Mouse (Mus musculus): Measurements from ENCODE around the gene Sebox. TPM values are rescaled to one million over a fixed set of nuclear protein-coding genes. Genes with fewer than 3 reads are reported as not detected.

Gene Sebox
- not detected for total RNA-seq (2021)
- long read RNA-seq, experiment 1, result 0 reads
- long read RNA-seq, experiment 2, result 0 reads

GRCm38 (mm10) chr11:78502909-78503650 is at the start of gene Sebox:
TSS of gene Sebox (plus strand) at chr11:78503447.
- no peak for DNase-seq
- intact Hi-C loops (cut with DNase I; ENCODE audit: low total_unique reads), result no loop called here

- intact Hi-C loops (cut with DNase I; ENCODE audit: low total_unique reads), result no loop called here
Observed at GRCm38 (mm10) chr11:78453675-78454074, 49.6 kb upstream of the Sebox start.

GRCm38 (mm10) chr11:78454276-78454675 is 49.0 kb upstream of the Sebox start:
- intact Hi-C loops (cut with DNase I; ENCODE audit: low total_unique reads), result no loop called here
- no peak for DNase-seq

More at GRCm38 (mm10) chr11:78453675-78454074, 49.6 kb upstream of the Sebox start:
- DNase-seq, result peak; percentile 62

- intact Hi-C loops (cut with DNase I; ENCODE audit: low total_unique reads), result no loop called here
- DNase-seq, result no peak
Observed at GRCm38 (mm10) chr11:78455308-78455707, 47.9 kb upstream of the Sebox start.

- intact Hi-C loops (cut with DNase I; ENCODE audit: low total_unique reads), result no loop called here
- DNase-seq, result no peak
Observed at GRCm38 (mm10) chr11:78458740-78459139, 44.5 kb upstream of the Sebox start.

- no peak for DNase-seq
- intact Hi-C loops (cut with DNase I; ENCODE audit: low total_unique reads), result no loop called here
Observed at GRCm38 (mm10) chr11:78461894-78462293, 41.4 kb upstream of the Sebox start.

- DNase-seq, result no peak
- intact Hi-C loops (cut with DNase I; ENCODE audit: low total_unique reads), result no loop called here
Observed at GRCm38 (mm10) chr11:78462669-78463068, 40.6 kb upstream of the Sebox start.

- intact Hi-C loops (cut with DNase I; ENCODE audit: low total_unique reads), result no loop called here
- DNase-seq, result no peak
Observed at GRCm38 (mm10) chr11:78463286-78464036, 39.8 kb upstream of the Sebox start.

- intact Hi-C loops (cut with DNase I; ENCODE audit: low total_unique reads), result no loop called here
- DNase-seq, result no peak
Observed at GRCm38 (mm10) chr11:78465116-78465515, 38.1 kb upstream of the Sebox start.

- intact Hi-C loops (cut with DNase I; ENCODE audit: low total_unique reads), result no loop called here
- peak; percentile 92 for DNase-seq
Observed at GRCm38 (mm10) chr11:78465568-78466180, 37.6 kb upstream of the Sebox start, which contains the start of gene Slc46a1. TSS of gene Slc46a1 (plus strand) at chr11:78465697.

- intact Hi-C loops (cut with DNase I; ENCODE audit: low total_unique reads), result no loop called here
- DNase-seq, result no peak
Observed at GRCm38 (mm10) chr11:78466242-78466912, 36.9 kb upstream of the Sebox start.

- DNase-seq, result no peak
- intact Hi-C loops (cut with DNase I; ENCODE audit: low total_unique reads), result no loop called here
Observed at GRCm38 (mm10) chr11:78467515-78467914, 35.7 kb upstream of the Sebox start.

- no peak for DNase-seq
- intact Hi-C loops (cut with DNase I; ENCODE audit: low total_unique reads), result no loop called here
Observed at GRCm38 (mm10) chr11:78467932-78468331, 35.3 kb upstream of the Sebox start.

GRCm38 (mm10) chr11:78471326-78472103 is 31.7 kb upstream of the Sebox start:
- no peak for DNase-seq
- intact Hi-C loops (cut with DNase I; ENCODE audit: low total_unique reads), result no loop called here

- intact Hi-C loops (cut with DNase I; ENCODE audit: low total_unique reads), result no loop called here
- no peak for DNase-seq
Observed at GRCm38 (mm10) chr11:78475289-78475688, 28.0 kb upstream of the Sebox start.

GRCm38 (mm10) chr11:78483639-78484038 is 19.6 kb upstream of the Sebox start:
- no peak for DNase-seq
- intact Hi-C loops (cut with DNase I; ENCODE audit: low total_unique reads), result no loop called here

GRCm38 (mm10) chr11:78488168-78488567 is 15.1 kb upstream of the Sebox start:
- intact Hi-C loops (cut with DNase I; ENCODE audit: low total_unique reads), result no loop called here
- DNase-seq, result peak; percentile 63

GRCm38 (mm10) chr11:78490781-78491241 is 12.4 kb upstream of the Sebox start:
- DNase-seq, result no peak
- intact Hi-C loops (cut with DNase I; ENCODE audit: low total_unique reads), result no loop called here

- peak; percentile 32 for DNase-seq
Observed at GRCm38 (mm10) chr11:78495904-78496303, 7.3 kb upstream of the Sebox start.

More at GRCm38 (mm10) chr11:78495904-78496303, 7.3 kb upstream of the Sebox start:
- intact Hi-C loops (cut with DNase I; ENCODE audit: low total_unique reads), result no loop called here

All from gastrocnemius, postnatal 14 days (tissue).